Mouse (Mus musculus) kidney, adult 2 months (tissue): ENCODE measurements around the gene Fam13c.

Experiments
- CTCF ChIP-seq: fragments of 200-500 bp; conservative IDR thresholded peaks from 2 replicates; pipeline ENCODE4 v1.5.1; 2011; ENCODE audit warnings: low read depth, mild to moderate bottlenecking, control low read depth, low read length, moderate library complexity, mixed read lengths; ENCODE audit not compliant: insufficient read depth, insufficient read length
- POLR2A ChIP-seq: fragments of 200-500 bp; IDR thresholded peaks from one replicate; pipeline ENCODE4 v1.6.1; 2011; ENCODE audit warnings: low read depth, low read length, control low read depth

- TF ChIP-seq POLR2A (no peak), CTCF (no peak; the same call in 1 of the 2 replicates)
These were observed 66.4 kb downstream of the Fam13c start for GRCm38 (mm10) chr10:70506499-70507168.
